Mouse (Mus musculus) mouse embryonic stem cell (cell line): ENCODE measurements around the gene Gsg1.

Source experiments
- in situ Hi-C, 2 experiments: fragments of 300-500 bp; cut with MboI; formaldehyde crosslinking; loops; 1 replicate in 1 of 2; 3 replicates in 1 of 2; pipeline ENCODE4 v1.14.3; 2019 to 2020; ENCODE audit warnings: low sequenced_read_pairs in 2 of 2, low pct_unique_long_range_greater_than_20kb in 1 of 2, mixed read lengths in 1 of 2; ENCODE audit not compliant: unreplicated experiment in 1 of 2

The Gsg1 gene

DNA sequence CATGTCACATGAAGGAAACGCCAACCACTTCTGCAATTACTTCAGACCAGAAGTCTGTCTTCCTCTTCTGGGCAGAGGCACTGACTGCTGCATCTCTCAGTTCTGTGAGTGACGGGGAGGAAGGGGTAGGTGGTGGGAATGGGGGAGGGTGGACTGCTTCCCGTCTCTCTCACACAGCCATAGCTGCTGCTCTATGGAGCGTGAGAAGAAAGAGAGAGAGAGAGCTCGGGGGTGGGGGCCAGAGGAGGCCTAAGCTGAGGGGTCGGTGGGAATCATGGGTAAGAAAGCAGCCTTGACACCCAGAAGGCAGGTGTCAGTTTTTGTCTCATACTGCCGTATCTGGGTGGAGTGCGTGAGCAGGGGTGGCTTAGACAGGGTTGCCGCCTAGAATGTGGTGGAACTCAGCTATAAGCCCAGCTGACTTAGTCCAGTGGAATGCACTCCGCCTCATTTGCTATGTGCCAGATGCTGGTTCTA lies 25.6 kb downstream of the Gsg1 start:
- in situ Hi-C loops, result no loop called here

GRCm38 (mm10) chr6:135223786-135224416 lies 30.2 kb downstream of the Gsg1 start:
- in situ Hi-C loops, result no loop called here

DNA sequence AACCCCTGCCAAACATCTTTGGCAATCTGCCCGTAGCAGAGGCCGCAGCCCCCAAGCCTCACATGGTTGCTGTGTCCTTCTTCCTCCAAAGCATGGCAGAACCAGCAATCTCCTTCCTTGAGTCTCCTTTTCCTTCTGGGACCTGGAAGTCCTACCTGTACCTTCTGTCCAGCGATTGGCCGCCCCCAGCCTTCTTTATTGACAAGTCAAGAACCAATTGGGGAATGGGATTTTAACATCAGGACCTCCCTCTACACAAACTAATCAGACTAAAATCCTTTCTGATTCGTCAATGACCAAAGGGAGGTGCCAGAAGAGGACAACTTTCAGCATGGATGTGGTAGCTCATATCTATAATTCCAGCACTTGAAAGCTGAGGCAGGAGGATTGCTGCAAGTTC lies 34.2 kb downstream of the Gsg1 start:
- in situ Hi-C loops, result no loop called here

GRCm38 (mm10) chr6:135218330-135218729 lies 35.8 kb downstream of the Gsg1 start:
- in situ Hi-C loops, result no loop called here

GRCm38 (mm10) chr6:135212666-135213065 lies 41.5 kb downstream of the Gsg1 start:
- in situ Hi-C loops, result no loop called here

DNA sequence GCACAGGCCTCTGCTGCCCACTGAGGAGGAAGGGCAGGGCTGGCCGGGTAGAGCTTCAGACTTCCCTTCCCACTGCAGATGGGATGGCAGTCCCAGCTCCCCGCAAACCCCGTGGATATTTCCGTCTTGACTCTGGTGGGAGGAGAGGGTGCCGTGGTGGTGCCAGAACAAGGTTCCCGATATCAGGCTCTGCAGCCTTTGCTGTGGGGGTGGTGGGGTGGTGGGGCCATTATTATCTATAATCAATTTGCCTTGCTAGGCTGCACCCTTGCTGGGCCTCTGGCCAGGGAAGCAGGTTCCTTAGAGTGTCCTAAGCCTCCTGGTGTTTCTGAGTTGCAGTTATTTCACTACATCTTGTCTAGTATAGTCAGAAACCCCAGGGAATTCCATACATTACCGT lies 43.0 kb downstream of the Gsg1 start:
- in situ Hi-C loops, result no loop called here

DNA sequence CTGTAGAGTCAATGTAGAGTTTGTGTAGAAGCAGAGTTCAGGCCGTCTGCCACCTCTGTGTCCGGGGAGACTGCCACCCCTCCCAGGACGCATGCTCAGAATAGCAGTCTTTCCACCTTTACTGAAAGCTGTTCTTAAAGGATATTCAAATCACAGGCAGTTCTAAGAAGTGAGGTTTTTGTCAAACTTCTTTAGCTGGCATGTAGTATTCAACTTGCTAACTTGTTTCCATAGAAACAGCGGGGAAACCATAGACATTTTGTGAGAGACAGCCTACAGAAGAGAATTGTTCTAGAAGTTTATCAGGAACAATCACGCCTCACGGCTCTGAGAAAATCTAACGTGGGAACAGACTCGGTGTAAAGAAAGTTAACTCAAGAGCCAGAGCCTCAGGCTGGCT lies 47.2 kb downstream of the Gsg1 start:
- in situ Hi-C loops, result no loop called here

- in situ Hi-C loops, result no loop called here
Observed at GRCm38 (mm10) chr6:135205802-135206201, 48.3 kb downstream of the Gsg1 start.

GRCm38 (mm10) chr6:135204869-135205268 lies 49.3 kb downstream of the Gsg1 start:
- in situ Hi-C loops, result no loop called here

DNA sequence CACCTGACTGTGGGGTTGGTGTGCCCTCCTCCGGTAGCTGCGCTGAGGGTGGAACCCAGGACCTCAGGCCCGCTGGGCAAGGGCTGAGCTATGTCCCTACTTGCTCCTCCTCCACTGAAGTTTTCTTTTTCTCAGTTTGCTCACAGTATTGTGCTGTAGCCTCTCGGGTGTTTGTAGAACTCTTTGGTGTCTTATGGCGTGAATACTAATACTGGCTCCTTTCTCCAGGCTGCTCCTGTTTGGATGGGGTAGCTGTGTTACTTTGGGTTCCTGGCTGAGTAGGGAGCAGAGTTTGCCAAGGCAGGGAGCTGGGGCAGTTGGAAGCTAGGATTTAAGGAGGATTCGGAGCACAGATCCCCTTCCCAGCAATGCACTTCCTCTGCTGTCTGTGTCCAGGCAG lies 50.4 kb downstream of the Gsg1 start:
- in situ Hi-C loops, result no loop called here

DNA sequence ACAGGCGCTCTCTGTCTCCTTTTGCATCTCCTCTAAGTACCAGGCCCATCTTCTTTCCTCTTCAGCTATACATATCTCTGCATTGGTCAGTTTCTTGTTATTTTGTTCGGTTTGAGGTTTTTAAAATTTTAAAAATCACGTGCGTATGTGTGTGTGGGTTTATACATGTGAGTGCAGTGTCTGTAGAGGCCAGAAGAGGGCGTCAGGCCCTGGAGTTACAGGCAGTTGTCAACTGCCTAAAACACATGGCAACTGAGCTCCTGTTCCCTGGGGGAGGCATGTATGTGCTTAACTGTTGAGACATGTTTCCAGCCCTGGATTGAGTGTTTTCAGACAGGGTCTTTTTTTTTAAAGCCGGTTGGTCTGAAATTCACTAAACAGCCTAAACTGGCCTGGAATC lies 51.5 kb downstream of the Gsg1 start:
- in situ Hi-C loops, result no loop called here

- in situ Hi-C loops, result no loop called here
Observed at GRCm38 (mm10) chr6:135200122-135200957, 53.8 kb downstream of the Gsg1 start.

DNA sequence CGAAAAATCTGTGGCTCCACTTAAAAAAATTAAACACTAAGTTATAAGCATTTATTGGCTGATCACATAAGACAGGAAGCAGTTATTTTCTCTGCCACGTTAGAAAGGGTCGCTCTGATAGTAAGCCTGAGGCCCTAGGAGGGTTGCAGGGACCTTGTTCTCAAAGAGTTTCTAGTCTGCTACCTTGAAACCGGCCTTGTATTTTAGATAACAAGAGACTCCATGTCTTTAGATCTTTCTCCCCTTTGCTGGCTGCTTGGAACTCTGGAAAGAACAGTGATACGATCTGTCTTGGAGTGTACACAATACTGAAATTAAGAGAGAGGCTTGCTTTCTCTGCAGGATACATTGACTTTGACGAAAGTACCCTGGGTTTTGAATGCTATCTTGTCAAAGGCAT lies 55.4 kb downstream of the Gsg1 start:
- in situ Hi-C loops, result no loop called here

DNA sequence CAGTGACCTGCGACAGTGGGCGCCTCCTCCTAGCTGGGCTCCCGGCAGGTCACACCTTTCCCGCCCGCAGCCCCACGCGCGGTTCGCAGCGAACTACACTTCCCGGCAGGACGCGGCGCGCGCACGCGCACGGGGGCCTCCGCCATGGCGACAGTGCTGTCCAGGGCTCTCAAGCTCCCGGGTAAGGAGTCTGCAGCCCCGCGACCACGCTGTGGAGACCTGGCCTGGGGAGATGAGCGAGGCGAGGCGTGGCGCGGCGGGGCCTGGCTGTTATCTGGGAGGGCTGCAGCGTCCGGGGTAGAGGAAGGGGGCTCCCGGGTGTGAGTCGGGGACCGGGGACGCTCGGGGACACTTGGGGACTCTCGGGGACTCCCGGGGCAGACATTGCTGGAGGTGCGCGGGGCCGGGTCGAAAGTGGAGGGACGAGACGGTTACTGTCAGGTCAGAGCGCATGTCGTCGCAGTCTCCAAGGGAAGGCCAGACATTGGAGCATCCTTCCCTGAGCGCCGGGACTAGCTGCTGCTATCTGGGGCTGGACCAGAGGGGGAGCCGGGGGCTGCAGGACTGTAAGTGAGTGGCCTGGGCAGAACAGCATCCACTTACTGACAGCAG lies 56.1 kb downstream of the Gsg1 start, which contains the start of the genes Fam234b and Hebp1:
Gene Fam234b (plus strand): TSS at position 57 of the 612 bp plus-strand sequence.
Gene Hebp1 (minus strand): TSS at position 102 of the 612 bp plus-strand sequence.
- in situ Hi-C loops, result no loop called here

GRCm38 (mm10) chr6:135197446-135197845 lies 56.7 kb downstream of the Gsg1 start:
- in situ Hi-C loops, result no loop called here

DNA sequence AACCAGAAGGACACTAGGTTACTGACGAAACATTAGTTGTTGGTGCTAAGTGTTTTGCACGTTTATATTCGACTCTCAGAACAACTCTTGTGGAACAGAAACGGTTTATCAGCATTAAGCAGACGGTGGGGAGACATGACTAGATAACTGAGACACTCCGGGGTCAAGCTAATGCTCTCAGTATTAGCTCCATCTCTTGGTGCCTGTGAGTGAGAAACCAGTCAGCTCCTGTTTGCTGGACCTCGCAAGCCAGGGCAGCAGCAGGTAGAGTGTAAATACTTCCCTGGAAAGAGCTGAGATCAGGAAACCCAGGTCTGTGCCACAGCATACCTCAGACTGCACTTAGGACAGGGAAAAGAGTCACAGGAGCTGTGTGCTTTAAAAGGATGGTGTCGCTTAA lies 57.4 kb downstream of the Gsg1 start:
- in situ Hi-C loops, result no loop called here

GRCm38 (mm10) chr6:135194907-135195306 lies 59.2 kb downstream of the Gsg1 start:
- in situ Hi-C loops, result no loop called here

DNA sequence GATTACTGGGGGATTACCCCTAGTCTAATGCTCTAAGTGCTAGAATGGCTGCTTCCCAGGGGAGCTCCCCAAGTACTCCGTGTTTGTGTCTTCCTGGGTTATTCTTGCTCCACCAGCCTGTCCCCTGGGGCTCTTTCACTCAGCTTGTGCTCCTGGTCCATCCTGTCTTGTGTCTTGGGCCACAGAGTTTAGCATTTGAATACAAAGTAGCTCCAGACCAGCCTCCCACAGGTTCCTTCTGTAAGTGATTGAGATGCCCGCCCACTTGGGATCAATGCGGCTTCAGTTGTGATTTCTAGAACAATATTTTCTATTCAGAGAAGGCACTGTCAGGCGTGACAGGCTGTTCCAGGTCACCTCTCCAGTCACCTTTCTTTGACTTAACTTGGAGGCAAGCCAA lies 60.4 kb downstream of the Gsg1 start:
- in situ Hi-C loops, result no loop called here

DNA sequence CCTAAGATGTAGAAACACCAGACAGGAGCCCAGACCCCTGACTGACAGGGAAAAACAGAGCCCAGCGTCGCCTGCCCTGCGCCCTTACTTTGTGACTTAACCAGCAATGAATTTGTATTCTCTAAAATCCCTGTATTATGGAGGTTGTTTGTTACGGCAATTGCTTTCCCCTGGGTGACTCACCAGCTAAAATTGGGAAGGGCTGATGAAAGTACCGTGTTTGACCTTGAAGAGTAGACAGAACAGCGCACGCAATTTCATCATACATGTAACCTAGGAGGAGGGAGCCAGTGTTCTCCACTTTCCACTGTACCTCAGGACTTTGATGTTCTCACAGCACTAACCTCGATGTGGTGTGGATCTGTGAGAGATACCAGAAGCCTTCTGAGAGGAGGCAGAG lies 61.2 kb downstream of the Gsg1 start:
- in situ Hi-C loops, result no loop called here
